Mouse (Mus musculus) MEL (cell line): Measurements from ENCODE around the gene Gm8773. TPM values are rescaled to one million over a fixed set of nuclear protein-coding genes. Genes with fewer than 3 reads are reported as not detected.
A peak's percentile ranks its signal among the peaks of the same experiment; 100 is the strongest.

Experiments
- DNase-seq: peaks from one replicate; pipeline ENCODE4 v3.0.0; 2011; ENCODE audit warnings: low read depth, low spot score
- H3K27ac ChIP-seq: 2 replicates; pipeline ENCODE4 v1.5.1; 2012; ENCODE audit warnings: low read depth, mild to moderate bottlenecking, control low read depth, low read length, moderate library complexity; ENCODE audit not compliant: control insufficient read depth
- H3K27me3 ChIP-seq, 2 experiments: fragments of 150-350 bp in 1 of 2; sonication (generic) in 1 of 2; 2 replicates each; pipeline ENCODE4 v1.6.1; 2012; ENCODE audit warnings: low read length in 2 of 2, mild to moderate bottlenecking in 2 of 2, improper control_type of control experiment in 1 of 2, moderate library complexity in 1 of 2; ENCODE audit not compliant: insufficient read depth in 2 of 2, control insufficient read depth in 1 of 2
- H3K36me3 ChIP-seq, 2 experiments: 2 replicates each; pipeline ENCODE4 v1.6.1; 2012 to 2014; ENCODE audit warnings: low read length in 2 of 2, improper control_type of control experiment in 1 of 2, inconsistent platforms in 1 of 2, mild to moderate bottlenecking in 1 of 2; ENCODE audit not compliant: insufficient read depth in 2 of 2, control insufficient read depth in 1 of 2
- H3K4me1 ChIP-seq, 2 experiments: fragments of 150-350 bp in 1 of 2; sonication (generic) in 1 of 2; 2 replicates each; pipeline ENCODE4 v1.6.1; 2012; ENCODE audit warnings: low read length in 2 of 2, improper control_type of control experiment in 1 of 2, mild to moderate bottlenecking in 1 of 2; ENCODE audit not compliant: insufficient read depth in 2 of 2, control insufficient read depth in 1 of 2
- H3K4me3 ChIP-seq, 2 experiments: fragments of 150-350 bp in 1 of 2; sonication (generic) in 1 of 2; 2 replicates each; pipeline ENCODE4 v1.5.1; 2012; ENCODE audit warnings: low read depth in 2 of 2, low read length in 2 of 2, mild to moderate bottlenecking in 2 of 2, moderate library complexity in 2 of 2, control low read depth in 1 of 2, improper control_type of control experiment in 1 of 2; ENCODE audit not compliant: control insufficient read depth in 1 of 2, insufficient read depth in 1 of 2
- H3K79me2 ChIP-seq: 2 replicates; pipeline ENCODE4 v1.6.1; 2012; ENCODE audit warnings: mild to moderate bottlenecking, low read length, moderate library complexity; ENCODE audit not compliant: control insufficient read depth, poor library complexity, insufficient read depth
- H3K9ac ChIP-seq: 2 replicates; pipeline ENCODE4 v1.6.1; 2012; ENCODE audit warnings: low read depth, mild to moderate bottlenecking, control low read depth, low read length, moderate library complexity; ENCODE audit not compliant: control insufficient read depth, poor library complexity, severe bottlenecking
- H3K9me3 ChIP-seq: fragments of 150-350 bp; sonication (generic); replicated peaks from 2 replicates; pipeline ENCODE4 v1.6.1; 2012; ENCODE audit warnings: mild to moderate bottlenecking, low read length, improper control_type of control experiment, moderate library complexity; ENCODE audit not compliant: insufficient read depth
- E2F4 ChIP-seq: IDR thresholded peaks from 2 replicates; pipeline ENCODE4 v1.6.1; 2011; ENCODE audit warnings: low read depth, low read length, improper control_type of control experiment, borderline replicate concordance
- ELF1 ChIP-seq: IDR thresholded peaks from 2 replicates; pipeline ENCODE4 v1.6.1; 2014; ENCODE audit warnings: low read depth, mild to moderate bottlenecking, inconsistent platforms, low read length, improper control_type of control experiment, moderate library complexity
- EP300 ChIP-seq, 2 experiments: IDR thresholded peaks; 2 replicates each; pipeline ENCODE4 v1.6.1; 2011; ENCODE audit warnings: improper control_type of control experiment in 2 of 2, low read length in 2 of 2, low read depth in 1 of 2, mild to moderate bottlenecking in 1 of 2
- ETS1 ChIP-seq: IDR thresholded peaks from 2 replicates; pipeline ENCODE4 v1.6.1; 2012; ENCODE audit warnings: low read depth, mild to moderate bottlenecking, inconsistent platforms, low read length, improper control_type of control experiment, moderate library complexity
- GABPA ChIP-seq: IDR thresholded peaks from 2 replicates; pipeline ENCODE4 v1.6.1; 2012; ENCODE audit warnings: low read depth, mild to moderate bottlenecking, inconsistent platforms, low read length, improper control_type of control experiment, moderate library complexity
- GATA1 ChIP-seq: IDR thresholded peaks from 2 replicates; pipeline ENCODE4 v1.6.1; 2011; ENCODE audit warnings: low read depth, low read length, improper control_type of control experiment
- HCFC1 ChIP-seq: IDR thresholded peaks from 2 replicates; pipeline ENCODE4 v1.6.1; 2012; ENCODE audit warnings: low read depth, mild to moderate bottlenecking, inconsistent platforms, low read length, improper control_type of control experiment, moderate library complexity
- JUND ChIP-seq: IDR thresholded peaks from 2 replicates; pipeline ENCODE4 v1.6.1; 2011; ENCODE audit warnings: low read depth, mild to moderate bottlenecking, improper control_type of control experiment, low read length
- MAFK ChIP-seq: IDR thresholded peaks from 2 replicates; pipeline ENCODE4 v1.6.1; 2011; ENCODE audit warnings: low read depth, mild to moderate bottlenecking, low read length, improper control_type of control experiment, borderline replicate concordance
- MAX ChIP-seq: IDR thresholded peaks from 2 replicates; pipeline ENCODE4 v1.6.1; 2011; ENCODE audit warnings: low read length, improper control_type of control experiment
- MAZ ChIP-seq: IDR thresholded peaks from 2 replicates; pipeline ENCODE4 v1.6.1; 2012; ENCODE audit warnings: low read depth, mild to moderate bottlenecking, inconsistent platforms, low read length, improper control_type of control experiment
- MEF2A ChIP-seq: IDR thresholded peaks from 2 replicates; pipeline ENCODE4 v1.6.1; 2014; ENCODE audit warnings: low read depth, mild to moderate bottlenecking, inconsistent platforms, low read length, improper control_type of control experiment; ENCODE audit not compliant: poor library complexity, insufficient replicate concordance, severe bottlenecking; ENCODE audit errors: extremely low read depth
- MXI1 ChIP-seq: IDR thresholded peaks from 2 replicates; pipeline ENCODE4 v1.6.1; 2011; ENCODE audit warnings: mild to moderate bottlenecking, low read depth, low read length, improper control_type of control experiment
- MYC ChIP-seq: IDR thresholded peaks from 2 replicates; pipeline ENCODE4 v1.6.1; 2011; ENCODE audit warnings: low read depth, mild to moderate bottlenecking, low read length, improper control_type of control experiment, moderate library complexity
- NRF1 ChIP-seq: IDR thresholded peaks from 2 replicates; pipeline ENCODE4 v1.6.1; 2014; ENCODE audit warnings: low read depth, mild to moderate bottlenecking, inconsistent platforms, low read length, improper control_type of control experiment, moderate library complexity; ENCODE audit not compliant: poor library complexity, insufficient read depth, severe bottlenecking
- POLR2AphosphoS2 ChIP-seq: IDR thresholded peaks from 2 replicates; pipeline ENCODE4 v1.6.1; 2011; ENCODE audit warnings: low read length, improper control_type of control experiment
- POLR2AphosphoS5 ChIP-seq: IDR thresholded peaks from 2 replicates; pipeline ENCODE4 v1.6.1; 2012; ENCODE audit warnings: low read depth, borderline replicate concordance, mild to moderate bottlenecking, inconsistent platforms, low read length, moderate library complexity, mixed read lengths
- TAL1 ChIP-seq: IDR thresholded peaks from 2 replicates; pipeline ENCODE4 v1.6.1; 2012; ENCODE audit warnings: mild to moderate bottlenecking, inconsistent platforms, low read length, moderate library complexity, mixed read lengths
- TCF12 ChIP-seq: IDR thresholded peaks from 2 replicates; pipeline ENCODE4 v1.6.1; 2014; ENCODE audit warnings: low read depth, mild to moderate bottlenecking, inconsistent platforms, low read length, improper control_type of control experiment, moderate library complexity
- USF1 ChIP-seq: IDR thresholded peaks from 2 replicates; pipeline ENCODE4 v1.6.1; 2014; ENCODE audit warnings: low read depth, mild to moderate bottlenecking, inconsistent platforms, low read length, improper control_type of control experiment, moderate library complexity
- USF2 ChIP-seq, 2 experiments: IDR thresholded peaks; 2 replicates each; pipeline ENCODE4 v1.6.1; 2011 to 2012; ENCODE audit warnings: improper control_type of control experiment in 2 of 2, low read length in 2 of 2, borderline replicate concordance in 1 of 2, inconsistent platforms in 1 of 2, low read depth in 1 of 2, mild to moderate bottlenecking in 1 of 2; ENCODE audit not compliant: insufficient read depth in 1 of 2
- ZMIZ1 ChIP-seq: IDR thresholded peaks from 2 replicates; pipeline ENCODE4 v1.6.1; 2012; ENCODE audit warnings: low read depth, mild to moderate bottlenecking, inconsistent platforms, low read length, improper control_type of control experiment, moderate library complexity
- polyA plus RNA-seq, 2 experiments: library from polyadenylated mRNA; stranded (reverse) in 1 of 2; unstranded in 1 of 2; fragments of >175 nt in 1 of 2; fragments of >200 nt in 1 of 2; gene quantifications; 2 replicates each; pipeline versions ENCODE4 v1.2.1 to v1.2.4; 2012; ENCODE audit warnings: low replicate concordance in 2 of 2, low read depth in 1 of 2; ENCODE audit not compliant: insufficient read length in 2 of 2, insufficient read depth in 1 of 2, missing spikeins in 1 of 2
- total RNA-seq: library from RNA; depleted of rRNA; stranded (reverse); fragments of 300-350 nt; gene quantifications from 2 replicates; pipeline ENCODE4 v1.2.3, GENCODE M21; 2012

Gene Gm8773
- total and polyA plus RNA-seq, 3 experiments = not detected

GRCm38 (mm10) chr5:5536131-5536530, 37.5 kb upstream of the Gm8773 start:
- TF ChIP-seq MAX = no peak
- TF ChIP-seq ELF1 = no peak
- no peak for TF ChIP-seq POLR2AphosphoS2
- no peak for TF ChIP-seq MAZ
- no peak for TF ChIP-seq MYC
- no peak for TF ChIP-seq NRF1
- TF ChIP-seq MEF2A = no peak
- no peak for TF ChIP-seq MAFK
- TF ChIP-seq USF1 = no peak
- no peak for TF ChIP-seq MXI1
- TF ChIP-seq TAL1 = no peak
- TF ChIP-seq POLR2AphosphoS5 = no peak
- no peak for TF ChIP-seq JUND
- no peak for TF ChIP-seq E2F4
- TF ChIP-seq USF2 (IDR thresholded peaks at IDR 0.05; ENCODE audit: borderline replicate concordance in 1 of 2, insufficient read depth in 1 of 2, low read depth in 1 of 2, low read length in 2 of 2) = no peak
- no peak for TF ChIP-seq HCFC1
- TF ChIP-seq GABPA = no peak
- no peak for TF ChIP-seq ZMIZ1
- TF ChIP-seq, all 39 proteins: peak for 0
- Histone ChIP-seq H3K4me3 (no peak overlapping the region), H3K27me3 (no peaks in the 10 kb centered on the region), H3K36me3 (peaks cover 0 to 2% of the 10 kb centered on the region in 2 experiments; a peak in 1 of 4 replicates), H3K9me3 (no peaks in the 10 kb centered on the region), H3K27ac (no peak overlapping the region), H3K4me1 (no peaks in the 10 kb centered on the region), H3K79me2 (no peaks in the 10 kb centered on the region), H3K9ac (no peak overlapping the region)
- no peak for DNase-seq

- H3K79me2 ChIP-seq = no peaks in the 10 kb centered on the region
- peak; percentile 72 for DNase-seq
- no peaks in the 10 kb centered on the region for H3K27me3 ChIP-seq
- no peaks in the 10 kb centered on the region for H3K4me1 ChIP-seq
- H3K27ac ChIP-seq = no peak overlapping the region
- peaks cover 0 to 2% of the 10 kb centered on the region in 2 experiments; a peak in 1 of 4 replicates for H3K36me3 ChIP-seq
- TF ChIP-seq ZMIZ1 (no peak), TCF12 (0 out of 2 replicates have a peak, but pooled peaks have one; percentile 20), GATA1 (peak; percentile 74), EP300 (IDR thresholded peaks at IDR 0.05; ENCODE audit: low read depth in 1 of 2, low read length in 2 of 2) (peak; percentile 10 to 54; a peak in 2 of 4 replicates), ETS1 (no peak)
- H3K4me3 ChIP-seq = no peak overlapping the region
- H3K9ac ChIP-seq = no peak overlapping the region
- H3K9me3 ChIP-seq = no peaks in the 10 kb centered on the region
These were observed 33.8 kb upstream of the Gm8773 start for GRCm38 (mm10) chr5:5539771-5540170.
